Mouse (Mus musculus): ENCODE measurements around the gene Bhlhe23. TPM values are rescaled to one million over a fixed set of nuclear protein-coding genes. Genes with fewer than 3 reads are reported as not detected.
A peak's percentile ranks its signal among the peaks of the same experiment; 100 is the strongest.

Gene Bhlhe23
- polyA plus RNA-seq, 1 experiment from 2014 or later: not detected

DNA sequence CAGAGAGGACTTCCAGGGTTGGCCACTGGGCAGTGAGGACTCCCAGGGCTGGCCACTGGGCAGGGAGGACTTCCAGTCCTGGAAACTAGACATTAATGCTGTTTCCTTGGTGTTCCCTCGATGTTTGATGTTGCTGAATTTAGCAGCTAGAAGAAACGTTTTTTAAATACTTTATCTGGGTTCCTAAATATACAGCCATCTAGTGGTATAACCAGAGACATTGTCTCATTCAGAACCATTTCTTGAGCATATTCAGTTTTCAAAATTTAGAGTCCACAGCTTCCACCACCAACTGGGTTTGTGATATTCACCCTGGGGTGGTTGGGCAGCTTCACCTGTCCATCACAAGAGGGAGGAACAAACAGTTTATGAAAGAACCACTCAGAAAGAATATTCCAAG, 34.3 kb upstream of the Bhlhe23 start:
- H3K4me1 ChIP-seq (ENCODE audit: control insufficient read depth, insufficient read depth, low read length): no peaks in the 10 kb centered on the region
- no peak overlapping the region for H3K4me2 ChIP-seq (ENCODE audit: low read depth, low read length)
- no peak for ATAC-seq (ENCODE audit: low read depth)
- no peak overlapping the region for H3K4me3 ChIP-seq (ENCODE audit: low read depth, low read length)
- H3K27ac ChIP-seq (replicated peaks; ENCODE audit: low read depth, low read length): no peak overlapping the region
- no peak overlapping the region for H3K9ac ChIP-seq (ENCODE audit: low read depth, low read length)
- 53% methylated on average over 2 of the region's 2 CpGs for WGBS
- DNase-seq (ENCODE audit: low spot score): no peak
- H3K36me3 ChIP-seq (ENCODE audit: control insufficient read depth, insufficient read depth, low read length): no peaks in the 10 kb centered on the region
- H3K9me3 ChIP-seq (ENCODE audit: control insufficient read depth, low read length): no peaks in the 10 kb centered on the region
- H3K27me3 ChIP-seq (replicated peaks; ENCODE audit: control insufficient read depth, insufficient read depth, low read length): no peaks in the 10 kb centered on the region

DNA sequence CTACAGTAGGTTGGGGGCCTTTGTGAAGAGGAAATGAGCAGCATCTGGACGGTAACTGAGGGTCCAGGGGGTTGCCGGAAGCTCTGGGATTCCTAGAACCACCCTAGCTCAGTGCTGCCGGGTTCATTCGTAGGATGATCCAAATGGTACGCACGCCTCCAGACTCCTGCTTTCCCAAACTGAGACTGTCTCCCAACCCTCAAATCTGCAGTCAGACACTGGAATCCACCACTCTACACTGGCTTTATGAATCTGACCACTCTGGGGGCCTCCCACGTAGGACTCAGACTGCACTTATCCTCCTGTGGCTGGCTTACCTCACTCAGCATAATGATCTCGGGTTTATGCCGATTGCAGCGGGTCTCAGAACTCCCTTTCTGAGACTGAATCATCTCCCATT, 32.8 kb upstream of the Bhlhe23 start:
- Histone ChIP-seq H3K9ac (ENCODE audit: low read depth, low read length) (no peak overlapping the region), H3K36me3 (ENCODE audit: control insufficient read depth, insufficient read depth, low read length) (no peaks in the 10 kb centered on the region), H3K4me2 (ENCODE audit: low read depth, low read length) (no peak overlapping the region), H3K27me3 (replicated peaks; ENCODE audit: control insufficient read depth, insufficient read depth, low read length) (no peaks in the 10 kb centered on the region), H3K4me3 (ENCODE audit: low read depth, low read length) (no peak overlapping the region), H3K27ac (replicated peaks; ENCODE audit: low read depth, low read length) (no peak overlapping the region), H3K9me3 (ENCODE audit: control insufficient read depth, low read length) (no peaks in the 10 kb centered on the region), H3K4me1 (ENCODE audit: control insufficient read depth, insufficient read depth, low read length) (no peaks in the 10 kb centered on the region)
- DNase-seq (ENCODE audit: low spot score) (no peak), ATAC-seq (ENCODE audit: low read depth) (no peak)
- WGBS: 70% methylated on average over 10 of the region's 10 CpGs

DNA sequence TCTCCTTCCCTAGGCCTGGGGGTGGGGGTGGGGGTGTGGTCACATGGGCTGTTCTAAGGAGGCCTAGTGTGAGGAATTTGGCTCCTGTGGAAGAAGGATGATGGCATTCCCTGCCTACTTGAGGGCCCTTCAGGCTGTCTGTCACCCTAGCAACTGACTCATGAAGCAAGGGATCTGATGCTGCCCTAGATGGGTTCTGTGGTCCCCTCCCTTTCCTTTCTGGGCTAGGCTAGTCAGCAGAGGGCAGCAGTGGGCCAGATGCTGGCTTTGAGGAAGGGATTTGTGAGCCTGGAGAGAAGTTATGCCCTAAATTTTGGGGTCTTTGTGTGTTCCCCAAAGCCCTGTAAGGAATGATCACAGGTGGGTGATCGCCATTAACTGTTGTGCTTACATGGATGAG, 29.3 kb upstream of the Bhlhe23 start:
- no peak overlapping the region for H3K4me3 ChIP-seq (ENCODE audit: low read depth, low read length)
- 64% methylated on average over 1 of the region's 1 CpGs for WGBS
- H3K27me3 ChIP-seq (replicated peaks; ENCODE audit: control insufficient read depth, insufficient read depth, low read length): no peaks in the 10 kb centered on the region
- ATAC-seq (ENCODE audit: low read depth): no peak
- no peak overlapping the region for H3K27ac ChIP-seq (replicated peaks; ENCODE audit: low read depth, low read length)
- H3K36me3 ChIP-seq (ENCODE audit: control insufficient read depth, insufficient read depth, low read length): no peaks in the 10 kb centered on the region
- no peaks in the 10 kb centered on the region for H3K9me3 ChIP-seq (ENCODE audit: control insufficient read depth, low read length)
- H3K4me1 ChIP-seq (ENCODE audit: control insufficient read depth, insufficient read depth, low read length): no peaks in the 10 kb centered on the region
- DNase-seq (ENCODE audit: low spot score): no peak
- H3K9ac ChIP-seq (ENCODE audit: low read depth, low read length): no peak overlapping the region
- H3K4me2 ChIP-seq (ENCODE audit: low read depth, low read length): no peak overlapping the region

DNA sequence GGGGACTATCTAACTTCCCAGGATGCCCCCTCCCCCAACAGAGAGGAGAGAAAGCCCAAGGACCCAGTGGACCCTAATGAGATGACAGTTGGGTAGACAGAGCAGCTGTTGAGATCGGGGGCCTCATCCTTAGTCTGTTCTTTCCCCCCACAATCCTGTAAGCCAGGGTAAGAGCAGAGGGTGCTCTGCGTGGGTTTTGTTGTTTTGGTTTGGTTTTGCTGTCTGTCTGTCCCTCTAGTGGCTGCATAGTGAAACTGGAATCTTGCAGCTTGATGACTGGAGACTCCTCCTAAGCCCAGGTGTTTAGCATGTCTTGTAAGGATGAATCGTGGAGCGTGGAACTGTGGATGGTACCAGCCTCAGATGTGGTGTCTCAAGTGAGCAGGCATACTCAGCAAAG, 19.3 kb upstream of the Bhlhe23 start:
- 48% methylated on average over 4 of the region's 4 CpGs for WGBS
- no peaks in the 10 kb centered on the region for H3K9me3 ChIP-seq (ENCODE audit: control insufficient read depth, low read length)
- ATAC-seq (ENCODE audit: low read depth): no peak

DNA sequence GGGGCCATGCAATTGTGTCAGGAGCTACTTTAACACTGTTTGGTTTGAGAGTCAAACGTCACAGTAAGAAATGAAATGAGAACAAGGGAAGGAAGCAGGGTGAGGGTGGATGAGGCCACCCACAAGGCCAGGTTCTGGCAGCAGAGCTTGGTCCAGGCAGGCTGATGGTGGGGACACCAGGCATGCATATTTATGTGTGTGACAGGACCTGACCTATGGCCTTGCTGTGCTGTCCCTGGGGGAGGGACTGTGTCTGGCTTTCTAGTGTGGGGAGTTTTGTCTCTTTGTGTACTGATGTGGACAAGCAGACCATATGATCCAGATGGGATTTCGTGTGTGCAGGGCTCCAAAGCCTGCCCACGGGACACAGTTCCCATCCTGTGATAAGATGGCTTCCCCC, 18.9 kb upstream of the Bhlhe23 start:
- Histone ChIP-seq H3K27ac (replicated peaks; ENCODE audit: low read depth, low read length) (no peak overlapping the region), H3K9ac (ENCODE audit: low read depth, low read length) (no peak overlapping the region), H3K36me3 (ENCODE audit: control insufficient read depth, insufficient read depth, low read length) (no peaks in the 10 kb centered on the region), H3K9me3 (ENCODE audit: control insufficient read depth, low read length) (no peaks in the 10 kb centered on the region), H3K4me2 (ENCODE audit: low read depth, low read length) (no peak overlapping the region), H3K4me3 (ENCODE audit: low read depth, low read length) (no peak overlapping the region), H3K4me1 (ENCODE audit: control insufficient read depth, insufficient read depth, low read length) (no peaks in the 10 kb centered on the region), H3K27me3 (replicated peaks; ENCODE audit: control insufficient read depth, insufficient read depth, low read length) (no peaks in the 10 kb centered on the region)
- no peak for ATAC-seq (ENCODE audit: low read depth)
- no peak for DNase-seq (ENCODE audit: low spot score)
- WGBS: 51% methylated on average over 3 of the region's 3 CpGs

More for the DNA sequence above, 19.3 kb upstream of the Bhlhe23 start:
- Histone ChIP-seq H3K27me3 (replicated peaks; ENCODE audit: control insufficient read depth, insufficient read depth, low read length) (no peaks in the 10 kb centered on the region), H3K9ac (ENCODE audit: low read depth, low read length) (no peak overlapping the region), H3K27ac (replicated peaks; ENCODE audit: low read depth, low read length) (no peak overlapping the region), H3K4me1 (ENCODE audit: control insufficient read depth, insufficient read depth, low read length) (no peaks in the 10 kb centered on the region), H3K4me2 (ENCODE audit: low read depth, low read length) (no peak overlapping the region), H3K4me3 (ENCODE audit: low read depth, low read length) (no peak overlapping the region), H3K36me3 (ENCODE audit: control insufficient read depth, insufficient read depth, low read length) (no peaks in the 10 kb centered on the region)
- no peak for DNase-seq (ENCODE audit: low spot score)

DNA sequence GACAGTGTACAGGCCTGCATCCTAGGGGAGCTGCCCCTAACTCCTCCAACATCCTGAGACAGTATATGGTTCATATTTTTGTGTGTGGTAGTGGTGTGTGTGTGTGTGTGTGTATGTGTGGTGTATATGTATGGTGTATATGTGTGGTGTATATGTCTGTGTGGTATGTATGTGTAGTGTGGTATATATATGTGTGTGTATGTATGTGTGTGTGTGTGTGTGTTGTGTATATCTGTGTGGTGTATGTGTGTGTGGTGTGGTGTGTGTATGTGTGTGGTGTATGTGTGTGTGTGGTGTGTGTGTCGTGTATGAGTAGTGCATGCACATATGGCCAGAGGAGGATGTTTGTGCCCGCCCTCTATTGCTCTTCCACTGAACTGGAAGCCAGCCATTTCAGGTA, 17.7 kb upstream of the Bhlhe23 start:
- Histone ChIP-seq H3K9me3 (ENCODE audit: control insufficient read depth, low read length) (no peaks in the 10 kb centered on the region), H3K36me3 (ENCODE audit: control insufficient read depth, insufficient read depth, low read length) (no peaks in the 10 kb centered on the region), H3K27ac (replicated peaks; ENCODE audit: low read depth, low read length) (no peak overlapping the region), H3K4me3 (ENCODE audit: low read depth, low read length) (no peak overlapping the region), H3K4me2 (ENCODE audit: low read depth, low read length) (no peak overlapping the region), H3K9ac (ENCODE audit: low read depth, low read length) (no peak overlapping the region), H3K4me1 (ENCODE audit: control insufficient read depth, insufficient read depth, low read length) (no peaks in the 10 kb centered on the region), H3K27me3 (replicated peaks; ENCODE audit: control insufficient read depth, insufficient read depth, low read length) (peaks cover 8% of the 10 kb centered on the region; the same call in 1 of the 2 replicates)
- ATAC-seq (ENCODE audit: low read depth) (0 out of 2 replicates have a peak, but pooled peaks have one; percentile 12), DNase-seq (ENCODE audit: low spot score) (no peak)
- 85% methylated on average over 2 of the region's 2 CpGs for WGBS

DNA sequence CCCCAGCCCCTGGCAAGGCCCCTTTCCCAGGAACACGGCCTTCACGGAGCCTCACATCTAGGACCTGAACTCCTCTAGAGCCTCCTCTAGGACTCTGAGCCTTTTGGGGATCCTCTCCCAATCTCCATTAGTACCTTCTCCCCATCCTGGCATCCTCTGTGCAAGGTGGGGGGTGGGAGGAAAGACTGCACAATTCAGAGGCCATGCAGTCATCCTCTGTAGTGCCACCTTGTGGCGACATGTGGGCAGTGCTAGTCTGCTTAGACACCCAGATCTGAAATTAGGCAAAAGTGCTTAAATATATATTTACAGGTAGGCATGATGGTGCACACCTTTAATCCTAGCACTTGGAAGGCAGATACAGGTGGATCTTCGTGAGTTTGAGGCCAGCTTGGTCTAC, 15.0 kb upstream of the Bhlhe23 start:
- Histone ChIP-seq H3K4me1 (ENCODE audit: control insufficient read depth, insufficient read depth, low read length) (no peaks in the 10 kb centered on the region), H3K4me3 (ENCODE audit: low read depth, low read length) (no peak overlapping the region), H3K36me3 (ENCODE audit: control insufficient read depth, insufficient read depth, low read length) (no peaks in the 10 kb centered on the region), H3K4me2 (ENCODE audit: low read depth, low read length) (no peak overlapping the region), H3K9ac (ENCODE audit: low read depth, low read length) (no peak overlapping the region), H3K27me3 (replicated peaks; ENCODE audit: control insufficient read depth, insufficient read depth, low read length) (peaks cover 10% of the 10 kb centered on the region; the same call in 1 of the 2 replicates), H3K27ac (replicated peaks; ENCODE audit: low read depth, low read length) (no peak overlapping the region), H3K9me3 (ENCODE audit: control insufficient read depth, low read length) (no peaks in the 10 kb centered on the region)
- 47% methylated on average over 4 of the region's 4 CpGs for WGBS
- ATAC-seq (ENCODE audit: low read depth) (no peak), DNase-seq (ENCODE audit: low spot score) (peak; percentile 18)

DNA sequence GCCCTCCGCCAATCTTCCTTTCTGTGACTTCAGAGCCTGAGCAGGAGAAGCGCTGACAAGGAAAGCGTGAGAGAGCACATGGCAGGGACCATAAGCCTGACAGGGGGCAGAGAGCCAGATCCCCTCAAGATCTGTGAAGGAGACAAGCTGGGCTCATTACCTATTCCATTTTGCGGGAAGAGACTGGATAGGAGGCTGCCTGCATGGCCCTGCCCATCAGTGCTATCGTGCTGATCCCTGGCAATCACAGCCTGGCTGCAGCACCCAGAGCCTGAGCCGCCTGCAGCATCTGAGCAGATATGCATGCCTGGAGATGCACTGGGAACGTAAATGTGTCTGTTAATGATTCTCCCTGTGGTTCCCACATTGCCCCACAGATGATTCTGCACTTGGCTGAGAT, 12.1 kb upstream of the Bhlhe23 start:
- no peak for DNase-seq (ENCODE audit: low spot score)
- no peaks in the 10 kb centered on the region for H3K4me1 ChIP-seq (ENCODE audit: control insufficient read depth, insufficient read depth, low read length)
- no peaks in the 10 kb centered on the region for H3K9me3 ChIP-seq (ENCODE audit: control insufficient read depth, low read length)
- WGBS: 13% methylated on average over 4 of the region's 7 CpGs
- H3K9ac ChIP-seq (ENCODE audit: low read depth, low read length): no peak overlapping the region
- ATAC-seq (ENCODE audit: low read depth): no peak
- H3K36me3 ChIP-seq (ENCODE audit: control insufficient read depth, insufficient read depth, low read length): no peaks in the 10 kb centered on the region
- no peak overlapping the region for H3K4me2 ChIP-seq (ENCODE audit: low read depth, low read length)
- H3K27me3 ChIP-seq (replicated peaks; ENCODE audit: control insufficient read depth, insufficient read depth, low read length): peaks cover 10% of the 10 kb centered on the region; the same call in 1 of the 2 replicates
- no peak overlapping the region for H3K27ac ChIP-seq (replicated peaks; ENCODE audit: low read depth, low read length)
- no peak overlapping the region for H3K4me3 ChIP-seq (ENCODE audit: low read depth, low read length)

DNA sequence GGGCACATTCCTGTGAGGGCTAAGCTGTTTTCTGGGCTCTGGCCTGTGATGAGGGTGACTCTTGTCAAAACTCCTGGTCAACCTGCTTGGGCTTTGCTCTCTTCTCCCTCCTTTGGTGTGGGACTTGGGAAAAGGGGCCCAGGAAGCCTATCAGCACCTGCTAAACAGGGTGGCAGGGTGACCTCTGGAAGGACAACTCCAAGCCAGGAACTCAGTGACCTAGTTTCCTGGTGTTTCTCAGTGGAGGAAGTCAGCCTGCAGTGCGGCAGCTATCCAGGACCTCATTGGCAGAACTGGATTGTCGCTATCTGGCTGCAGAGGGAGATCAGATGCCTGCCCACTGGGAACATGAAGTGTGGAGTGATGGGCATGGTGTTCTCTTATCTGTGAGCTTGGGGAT, 11.7 kb upstream of the Bhlhe23 start:
- H3K4me2 ChIP-seq (ENCODE audit: low read depth, low read length): no peak overlapping the region
- no peaks in the 10 kb centered on the region for H3K9me3 ChIP-seq (ENCODE audit: control insufficient read depth, low read length)
- WGBS: 42% methylated on average over 2 of the region's 2 CpGs
- H3K4me3 ChIP-seq (ENCODE audit: low read depth, low read length): no peak overlapping the region
- no peaks in the 10 kb centered on the region for H3K4me1 ChIP-seq (ENCODE audit: control insufficient read depth, insufficient read depth, low read length)
- H3K9ac ChIP-seq (ENCODE audit: low read depth, low read length): no peak overlapping the region
- no peak for DNase-seq (ENCODE audit: low spot score)
- no peaks in the 10 kb centered on the region for H3K36me3 ChIP-seq (ENCODE audit: control insufficient read depth, insufficient read depth, low read length)
- ATAC-seq (ENCODE audit: low read depth): no peak
- H3K27ac ChIP-seq (replicated peaks; ENCODE audit: low read depth, low read length): no peak overlapping the region
- H3K27me3 ChIP-seq (replicated peaks; ENCODE audit: control insufficient read depth, insufficient read depth, low read length): peaks cover 10% of the 10 kb centered on the region; the same call in 1 of the 2 replicates

Measured in embryonic facial prominence, embryonic 14.5 days (tissue).